Mouse (Mus musculus) lung, embryonic 16.5 days (tissue): ENCODE measurements around the gene Meis1. TPM values are rescaled to one million over a fixed set of nuclear protein-coding genes. Genes with fewer than 3 reads are reported as not detected.

Experiments used
- ATAC-seq: fragments of 200-750 bp; cut with Nextera tagmentation; 2 replicates; pipeline ENCODE4 v1.8.0; 2017; ENCODE audit warnings: low read depth, mild to moderate bottlenecking, moderate library complexity
- H3K27ac ChIP-seq: fragments of 300-500 bp; sonication (generic); 2 replicates; pipeline ENCODE4 v1.5.1; 2014; ENCODE audit warnings: mild to moderate bottlenecking, control low read depth, low read length
- H3K27me3 ChIP-seq: fragments of 300-500 bp; sonication (generic); 2 replicates; pipeline ENCODE4 v1.6.1; 2014; ENCODE audit warnings: low read depth, low read length, mixed read lengths; ENCODE audit not compliant: control insufficient read depth, insufficient read depth
- H3K36me3 ChIP-seq: fragments of 300-500 bp; sonication (generic); 2 replicates; pipeline ENCODE4 v1.6.1; 2014; ENCODE audit warnings: low read length; ENCODE audit not compliant: control insufficient read depth, insufficient read depth
- H3K4me1 ChIP-seq: fragments of 300-500 bp; sonication (generic); replicated peaks from 2 replicates; pipeline ENCODE4 v1.6.1; 2014; ENCODE audit warnings: low read length, mixed read lengths; ENCODE audit not compliant: control insufficient read depth, insufficient read depth
- H3K4me2 ChIP-seq: fragments of 300-500 bp; sonication (generic); 2 replicates; pipeline ENCODE4 v1.6.1; 2014; ENCODE audit warnings: low read depth, low read length, control low read depth
- H3K4me3 ChIP-seq: fragments of 300-500 bp; sonication (generic); 2 replicates; pipeline ENCODE4 v1.5.1; 2014; ENCODE audit warnings: mild to moderate bottlenecking, low read length, control low read depth
- H3K9ac ChIP-seq: fragments of 300-500 bp; sonication (generic); 2 replicates; pipeline ENCODE4 v1.6.1; 2014; ENCODE audit warnings: low read length, control low read depth
- H3K9me3 ChIP-seq: fragments of 300-500 bp; sonication (generic); 2 replicates; pipeline ENCODE4 v1.6.1; 2016; ENCODE audit warnings: low read length; ENCODE audit not compliant: control insufficient read depth
- WGBS: fragments of 180-500 bp; shearing (Covaris S2); extraction: QIAGEN DNeasy Blood & Tissue Kit; methylation state at CpG from one replicate; pipeline ENCODE4 v1.1.7; 2014; 5-methylcytosine and 5-hydroxymethylcytosine counted together
- polyA plus RNA-seq: library from polyadenylated mRNA; unstranded; fragments of >200 nt; fragmentation: Nextera tagmentation; extraction: Ambion mirVana; gene quantifications from 2 replicates; pipeline ENCODE4 v1.2.1, GENCODE M21; 2015

Gene Meis1
- polyA plus RNA-seq, 1 experiment from 2014 or later = 99.9 TPM

DNA sequence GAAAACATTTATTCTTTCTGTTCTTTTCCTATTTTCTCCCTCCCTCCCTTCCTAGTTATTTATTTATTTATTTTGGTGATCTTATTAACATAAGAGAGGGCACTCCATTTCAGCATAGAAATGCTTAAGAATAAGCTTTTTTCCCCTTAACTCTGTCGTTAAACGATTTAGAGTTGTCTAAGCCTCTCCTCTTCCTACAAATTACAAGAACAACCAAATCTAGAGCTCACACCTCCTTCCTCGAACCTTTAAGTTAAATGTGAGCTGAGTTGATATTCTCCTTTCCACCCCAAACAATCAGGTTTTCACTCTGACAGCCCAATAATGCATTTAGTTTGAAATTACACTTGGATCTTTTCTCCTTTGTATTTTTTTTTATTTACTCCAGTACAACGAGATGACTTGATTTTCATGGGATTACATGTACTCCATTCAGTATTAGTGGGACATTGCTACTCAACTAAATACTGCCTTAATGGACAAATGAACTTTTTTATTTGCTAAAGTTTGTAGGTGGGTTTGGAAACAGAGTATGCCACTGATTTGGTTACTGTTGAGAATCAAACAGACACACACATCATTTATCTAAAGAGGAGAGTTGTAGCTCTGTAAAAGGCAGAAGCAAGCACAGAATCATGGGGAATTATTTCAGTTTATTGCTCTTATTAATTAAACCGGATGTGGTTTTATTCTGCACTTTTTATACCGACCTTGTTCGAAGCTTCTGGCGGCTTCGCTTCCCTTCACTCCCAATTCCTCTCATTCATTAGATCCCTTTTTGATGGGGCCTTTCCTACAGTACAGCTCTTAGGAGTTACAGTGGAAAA lies 145.1 kb downstream of the Meis1 start:
- Histone ChIP-seq H3K27ac (peak overlapping the region; percentile 94), H3K9ac (peak overlapping the region; percentile 77), H3K9me3 (no peaks in the 10 kb centered on the region), H3K36me3 (no peaks in the 10 kb centered on the region), H3K4me3 (peak overlapping the region; percentile 56), H3K27me3 (peaks cover 12% of the 10 kb centered on the region), H3K4me1 (peaks cover 15% of the 10 kb centered on the region), H3K4me2 (peak overlapping the region; percentile 87)
- no peak for ATAC-seq
- 11% methylated on average over 9 of the region's 9 CpGs for WGBS

DNA sequence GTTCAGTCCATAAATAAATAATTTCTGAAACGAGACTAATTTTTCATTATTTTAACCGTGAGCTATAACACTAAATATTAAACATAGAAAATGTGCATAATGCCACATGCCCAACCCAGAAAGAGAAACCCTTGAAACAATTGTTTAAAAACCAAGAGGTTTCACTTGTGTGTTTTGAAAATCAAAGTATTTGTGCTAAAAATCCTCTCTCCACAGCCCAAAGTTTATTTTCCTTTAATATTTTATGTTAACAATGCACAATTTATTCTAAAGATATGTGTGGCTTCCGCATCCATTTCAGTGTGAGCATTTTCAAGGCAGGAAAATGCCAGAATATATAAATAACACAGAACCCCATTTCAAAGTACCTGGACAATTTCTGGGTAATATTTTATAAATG lies 146.0 kb downstream of the Meis1 start:
- no peak overlapping the region for H3K27ac ChIP-seq
- H3K4me2 ChIP-seq = no peak overlapping the region
- H3K9ac ChIP-seq = no peak overlapping the region
- H3K36me3 ChIP-seq = no peaks in the 10 kb centered on the region
- WGBS = 16% methylated on average over 3 of the region's 3 CpGs
- no peak overlapping the region for H3K4me3 ChIP-seq
- peaks cover 12% of the 10 kb centered on the region for H3K27me3 ChIP-seq
- peaks cover 15% of the 10 kb centered on the region for H3K4me1 ChIP-seq
- no peaks in the 10 kb centered on the region for H3K9me3 ChIP-seq
- no peak for ATAC-seq

DNA sequence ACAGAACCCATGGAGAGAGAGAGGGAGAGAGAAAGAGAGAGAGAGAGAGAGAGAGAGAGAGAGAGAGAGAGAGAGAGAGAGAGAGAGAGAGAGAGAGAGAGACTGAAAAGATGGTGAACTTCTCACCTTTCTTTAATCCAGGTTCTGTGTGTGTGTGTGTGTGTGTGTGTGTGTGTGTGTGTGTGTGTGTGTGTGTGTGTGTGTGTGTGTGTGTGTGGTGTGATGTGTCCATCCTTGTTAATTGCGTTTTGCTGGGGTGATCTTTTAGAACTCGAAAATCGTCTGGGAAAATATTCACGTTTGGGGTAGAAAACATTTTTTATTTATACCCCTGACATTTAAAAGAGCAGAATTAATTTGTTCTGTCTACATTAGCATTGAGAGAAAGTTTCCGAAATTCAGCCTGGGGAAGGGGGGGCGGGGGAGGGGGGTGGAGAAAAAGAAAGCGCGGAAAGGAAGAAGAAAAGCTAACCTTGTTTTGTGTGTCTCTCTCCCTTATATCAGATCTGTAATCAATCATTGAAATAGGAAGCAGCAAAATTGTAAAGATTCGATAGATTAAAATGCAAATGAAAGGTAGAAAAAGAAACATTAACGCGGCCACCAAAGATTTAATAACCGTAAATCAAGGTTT lies 146.6 kb downstream of the Meis1 start:
- H3K9me3 ChIP-seq = no peaks in the 10 kb centered on the region
- H3K36me3 ChIP-seq = no peaks in the 10 kb centered on the region
- peak overlapping the region; percentile 84 for H3K4me2 ChIP-seq
- H3K4me3 ChIP-seq = peak overlapping the region; percentile 57
- peaks cover 15% of the 10 kb centered on the region for H3K4me1 ChIP-seq
- H3K27me3 ChIP-seq = peaks cover 12% of the 10 kb centered on the region
- ATAC-seq = no peak
- H3K9ac ChIP-seq = peak overlapping the region; percentile 84
- H3K27ac ChIP-seq = peak overlapping the region; percentile 82
- 5% methylated on average over 12 of the region's 12 CpGs for WGBS

DNA sequence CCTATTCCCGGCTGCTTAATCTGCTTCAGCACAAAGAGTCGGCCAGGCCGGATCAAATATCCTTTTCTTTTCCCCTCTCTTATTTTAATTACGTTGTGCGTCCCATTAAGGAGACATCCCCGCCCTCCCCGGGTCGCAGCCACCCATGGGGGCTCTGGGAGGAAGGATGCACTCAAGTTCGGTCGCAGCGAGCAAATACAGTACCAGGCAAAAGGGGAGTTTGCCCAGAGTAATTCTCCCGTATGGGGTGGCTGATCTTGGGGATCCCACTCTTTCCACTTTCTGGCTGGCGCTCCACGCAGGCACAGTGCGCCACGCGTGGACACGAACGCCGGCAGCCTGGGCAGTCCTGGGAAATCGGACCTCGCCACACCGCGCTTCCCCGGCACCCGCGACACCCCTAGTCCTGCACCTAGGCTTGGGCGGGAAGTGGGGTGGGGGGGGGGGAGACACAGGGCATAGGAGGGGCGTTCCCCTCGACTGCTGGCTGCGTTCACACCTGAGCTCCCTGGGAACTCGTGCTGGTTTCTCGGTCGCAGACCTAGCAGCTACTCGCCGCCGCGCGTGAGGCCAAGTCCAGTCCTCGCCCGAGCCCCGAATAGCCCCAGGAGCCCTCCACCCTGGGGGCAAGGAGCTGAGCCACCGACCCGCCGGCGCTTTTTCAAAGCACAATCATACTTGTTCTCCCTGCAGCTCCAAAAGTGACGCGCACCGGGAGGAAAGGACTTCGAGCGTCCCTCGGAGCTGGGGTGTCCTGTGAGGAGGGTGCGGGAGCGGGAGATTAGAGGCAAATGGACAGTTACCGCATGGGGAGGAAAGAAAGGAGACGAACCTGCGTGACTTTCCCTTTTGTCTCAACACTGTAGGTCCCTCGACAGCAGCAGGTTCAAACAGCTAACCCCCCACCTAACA lies 147.4 kb downstream of the Meis1 start:
- ATAC-seq = peak; percentile 49
- H3K9ac ChIP-seq = peak overlapping the region; percentile 84
- under 1% methylated on average over 58 of the region's 58 CpGs for WGBS

DNA sequence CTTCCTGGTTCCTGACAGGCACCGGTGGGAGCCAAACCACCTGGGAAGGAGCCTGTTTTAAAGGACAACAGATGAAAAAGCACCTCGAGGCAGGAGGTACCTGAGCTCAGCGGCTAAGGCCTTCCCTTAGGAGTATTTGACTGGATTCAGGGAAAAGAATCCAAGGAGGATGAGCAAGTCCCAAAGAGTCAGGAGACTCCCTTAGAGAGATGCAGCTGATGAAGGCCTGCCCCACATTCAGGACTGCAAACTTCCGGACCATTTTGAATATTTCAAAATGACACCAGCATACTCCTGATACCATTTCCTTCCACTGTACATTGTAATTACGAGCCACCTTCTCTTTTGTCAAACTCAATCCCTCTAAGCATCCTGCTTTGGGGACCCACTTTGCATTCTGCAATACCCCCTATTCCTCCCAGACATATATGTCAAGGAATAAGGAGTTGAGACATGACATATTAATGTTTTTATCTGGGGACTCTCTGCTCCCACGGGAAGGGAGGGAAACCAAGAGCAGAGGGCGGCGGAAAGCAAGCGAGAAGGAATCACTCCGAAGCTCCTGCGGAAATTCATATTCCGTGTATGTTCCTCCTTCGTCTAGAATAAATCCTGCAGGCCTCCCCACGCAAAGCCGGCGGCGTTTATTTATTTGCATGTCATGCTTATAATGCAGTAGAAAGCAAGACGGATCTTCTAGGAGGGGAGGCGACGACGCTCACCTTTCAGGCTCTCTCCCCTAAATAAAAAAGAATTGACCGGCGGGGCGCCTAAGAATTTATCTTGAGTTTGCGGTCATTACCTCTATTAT lies 148.5 kb downstream of the Meis1 start:
- H3K27ac ChIP-seq = peak overlapping the region; percentile 82
- peaks cover 7% of the 10 kb centered on the region for H3K27me3 ChIP-seq
- H3K36me3 ChIP-seq = no peaks in the 10 kb centered on the region
- 9% methylated on average over 25 of the region's 25 CpGs for WGBS
- H3K4me3 ChIP-seq = peak overlapping the region; percentile 57
- H3K4me2 ChIP-seq = peak overlapping the region; percentile 84
- ATAC-seq = no peak
- peak overlapping the region; percentile 46 for H3K9ac ChIP-seq
- H3K9me3 ChIP-seq = no peaks in the 10 kb centered on the region
- peaks cover 8% of the 10 kb centered on the region for H3K4me1 ChIP-seq

More for the DNA sequence above, 147.4 kb downstream of the Meis1 start:
- Histone ChIP-seq H3K4me2 (peak overlapping the region; percentile 84), H3K27ac (peak overlapping the region; percentile 82), H3K27me3 (peaks cover 11% of the 10 kb centered on the region), H3K4me1 (peaks cover 11% of the 10 kb centered on the region), H3K4me3 (peak overlapping the region; percentile 57), H3K9me3 (no peaks in the 10 kb centered on the region), H3K36me3 (no peaks in the 10 kb centered on the region)

DNA sequence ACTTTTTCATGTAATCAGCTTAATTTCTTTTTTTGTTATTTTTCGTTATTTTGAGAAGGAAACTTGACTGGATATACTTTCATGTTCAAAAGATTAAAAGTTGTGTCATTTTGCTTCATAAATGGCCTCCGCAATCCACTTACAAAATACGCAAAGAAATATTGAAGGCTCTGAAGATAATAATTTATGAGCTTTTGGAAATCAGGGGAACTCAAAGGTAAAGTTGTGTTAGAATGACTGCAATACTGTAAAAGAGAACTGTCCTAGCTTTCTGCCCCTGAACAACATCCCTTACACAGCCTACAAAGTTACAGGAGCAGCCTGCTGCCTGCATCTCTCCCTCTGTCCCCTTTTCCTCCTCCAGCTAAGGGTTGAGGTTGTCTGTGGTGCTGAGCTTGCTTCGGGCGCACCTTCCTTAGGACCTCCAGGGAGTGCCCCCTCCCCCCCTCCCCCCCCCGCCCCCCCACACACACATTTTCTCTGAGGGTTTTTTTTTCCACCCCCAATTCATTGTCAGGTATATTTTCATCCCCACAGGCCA lies 149.3 kb downstream of the Meis1 start:
- Histone ChIP-seq H3K9ac (no peak overlapping the region), H3K4me1 (peaks cover 6% of the 10 kb centered on the region), H3K9me3 (no peaks in the 10 kb centered on the region), H3K27me3 (peaks cover 5% of the 10 kb centered on the region), H3K4me3 (no peak overlapping the region), H3K36me3 (no peaks in the 10 kb centered on the region), H3K4me2 (peak overlapping the region; percentile 84; the same call in 1 of the 2 replicates), H3K27ac (no peak overlapping the region)
- no peak for ATAC-seq
- 53% methylated on average over 5 of the region's 6 CpGs for WGBS

DNA sequence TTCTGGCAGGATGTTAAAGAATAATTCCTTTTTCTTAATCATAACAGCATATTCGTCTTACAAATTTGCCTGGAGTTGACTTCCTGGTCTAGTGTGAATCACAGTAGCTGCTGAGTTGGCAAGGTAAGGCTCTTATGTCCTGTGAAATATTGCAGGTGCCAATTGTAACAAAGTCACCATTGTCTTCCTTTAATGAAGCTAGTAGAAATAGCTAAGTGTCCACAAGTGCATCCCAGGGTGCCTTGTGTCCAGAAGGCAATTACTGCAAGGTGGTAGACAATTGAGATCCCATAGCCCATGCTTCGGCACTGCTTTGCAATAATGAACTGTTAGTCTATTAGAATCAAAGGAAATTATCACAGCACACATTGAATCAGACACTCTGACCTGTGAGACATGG lies 151.1 kb downstream of the Meis1 start:
- Histone ChIP-seq H3K27ac (no peak overlapping the region), H3K4me3 (no peak overlapping the region), H3K36me3 (no peaks in the 10 kb centered on the region), H3K9me3 (no peaks in the 10 kb centered on the region), H3K4me1 (peaks cover 6% of the 10 kb centered on the region), H3K27me3 (peaks cover 3% of the 10 kb centered on the region; the same call in 1 of the 2 replicates), H3K9ac (no peak overlapping the region), H3K4me2 (no peak overlapping the region)
- ATAC-seq = no peak
- 49% methylated on average over 2 of the region's 2 CpGs for WGBS

DNA sequence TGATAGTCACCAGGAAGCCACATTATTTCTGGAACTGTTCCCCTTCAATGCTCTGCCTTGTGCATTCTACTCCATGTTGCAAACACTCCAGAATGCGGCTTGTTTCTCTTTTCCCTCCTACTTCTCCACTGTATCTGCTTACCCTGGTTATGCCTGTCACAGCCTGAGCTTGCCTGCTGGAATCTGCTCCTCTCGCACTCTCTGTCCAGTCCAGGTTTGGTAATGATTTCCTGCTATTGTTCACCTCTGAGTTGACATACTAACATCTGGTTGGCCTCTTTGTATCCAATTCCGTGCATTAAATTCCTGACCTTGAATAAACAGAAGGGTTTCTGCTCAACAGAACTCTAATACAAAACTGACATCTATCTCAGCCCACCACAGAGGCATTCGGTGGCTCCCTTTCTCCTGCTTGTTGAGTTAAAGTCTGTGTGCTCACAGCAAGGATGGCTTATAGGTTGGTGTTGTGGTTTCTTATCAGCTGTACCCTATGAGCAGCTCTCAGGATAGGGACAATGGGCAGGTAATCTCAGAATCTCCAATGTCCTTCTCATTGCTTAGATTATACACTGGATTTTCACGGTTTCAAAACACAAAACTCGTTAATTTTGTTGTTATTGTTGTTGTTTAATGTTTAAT lies 152.5 kb downstream of the Meis1 start:
- Histone ChIP-seq H3K36me3 (no peaks in the 10 kb centered on the region), H3K27me3 (peaks cover 3% of the 10 kb centered on the region; the same call in 1 of the 2 replicates), H3K9me3 (no peaks in the 10 kb centered on the region), H3K4me1 (peaks cover 6% of the 10 kb centered on the region), H3K27ac (peak overlapping the region; percentile 9; the same call in 1 of the 2 replicates), H3K9ac (no peak overlapping the region), H3K4me3 (no peak overlapping the region), H3K4me2 (no peak overlapping the region)
- WGBS = 34% methylated on average over 6 of the region's 6 CpGs
- ATAC-seq = peak; percentile 57
